Mouse (Mus musculus): ENCODE measurements at regions not wholly inside any gene's neighbourhood (a gene's known extent, or its start where the extent isn't known, plus 50 kb on each side); places are given as distances from the start of the nearest gene placed in this dataset.
"Not testable (repeated sequence)": the region's sequence is repeated elsewhere in the genome, so short reads cannot be mapped to it uniquely, and the experiment has no call there.

GRCm38 (mm10) chr5:101496924-101497697 is 167.7 kb downstream of the Nkx6-1 start:
- peak; percentile 37 for DNase-seq

- no peak for DNase-seq
Measured at GRCm38 (mm10) chr5:101496161-101496560, 168.6 kb downstream of the Nkx6-1 start.

GRCm38 (mm10) chr5:101445792-101446191 is 219.0 kb downstream of the Nkx6-1 start:
- DNase-seq: peak; percentile 35

- no peak for DNase-seq
Measured at GRCm38 (mm10) chr5:101441782-101442181, 223.0 kb downstream of the Nkx6-1 start.

- no peak for DNase-seq
Measured at GRCm38 (mm10) chr5:101437666-101438299, 227.0 kb downstream of the Nkx6-1 start.

- peak; percentile 83 for DNase-seq
Measured at GRCm38 (mm10) chr5:101426067-101426771, 238.6 kb downstream of the Nkx6-1 start.

GRCm38 (mm10) chr5:101384316-101384715 is 280.5 kb downstream of the Nkx6-1 start:
- DNase-seq: peak; percentile 8

GRCm38 (mm10) chr5:101381361-101381760 is 283.4 kb downstream of the Nkx6-1 start:
- no peak for DNase-seq

GRCm38 (mm10) chr5:101376657-101377056 is 288.1 kb downstream of the Nkx6-1 start:
- no peak for DNase-seq

- no peak for DNase-seq
Measured at GRCm38 (mm10) chr5:101374129-101374528, 290.7 kb downstream of the Nkx6-1 start.

GRCm38 (mm10) chr5:101372204-101372603 is 292.6 kb downstream of the Nkx6-1 start:
- no peak for DNase-seq

GRCm38 (mm10) chr5:101365364-101365763 is 299.4 kb downstream of the Nkx6-1 start:
- DNase-seq: peak; percentile 85

GRCm38 (mm10) chr5:101359986-101360385 is 304.8 kb downstream of the Nkx6-1 start:
- DNase-seq: peak; percentile 52

- DNase-seq: no peak
Measured at GRCm38 (mm10) chr5:101345406-101345805, 319.4 kb downstream of the Nkx6-1 start.

GRCm38 (mm10) chr5:101336361-101336760 is 328.4 kb downstream of the Nkx6-1 start:
- DNase-seq: not testable (repeated sequence)

GRCm38 (mm10) chr5:101331825-101332224 is 333.0 kb downstream of the Nkx6-1 start:
- DNase-seq: no peak

GRCm38 (mm10) chr5:101326122-101326521 is 338.7 kb downstream of the Nkx6-1 start:
- peak; percentile 23 for DNase-seq

- DNase-seq: peak; percentile 72
Measured at GRCm38 (mm10) chr5:101323041-101323950, 341.5 kb downstream of the Nkx6-1 start.

GRCm38 (mm10) chr5:101299986-101300385 is 364.8 kb downstream of the Nkx6-1 start:
- DNase-seq: no peak

GRCm38 (mm10) chr5:101298411-101298810 is 366.4 kb downstream of the Nkx6-1 start:
- DNase-seq: no peak

GRCm38 (mm10) chr5:101297511-101298102 is 367.2 kb downstream of the Nkx6-1 start:
- DNase-seq: no peak

- DNase-seq: no peak
Measured at GRCm38 (mm10) chr5:101295941-101296340, 368.9 kb downstream of the Nkx6-1 start.
